In genomic region chr16:55822741-55823397, GRCm38 (mm10) we compare ENCODE assay signal across 8 mouse cellular contexts. TPM values are rescaled to one million over a fixed set of nuclear protein-coding genes. Genes with fewer than 3 reads are reported as not detected.
DNase-seq lines count a peak whose midpoint lies in the region; ATAC-seq lines count a peak whose summit lies in the region.

No protein-coding gene starts in this region.

- peak overlapping the region; percentile 34 for H3K27ac ChIP-seq in brown adipose tissue, adult 24 weeks (replicated peaks; ENCODE audit: low read depth, low read length)
- no peak overlapping the region for H3K27ac ChIP-seq in hindbrain, embryonic 13.5 days
- H3K27ac ChIP-seq in midbrain, embryonic 13.5 days: no peak overlapping the region

- WGBS in hindbrain, embryonic 13.5 days: 44% methylated on average over 18 of the region's 18 CpGs
- WGBS in midbrain, embryonic 13.5 days: 42% methylated on average over 18 of the region's 18 CpGs

- no peak for ATAC-seq in hindbrain, embryonic 13.5 days (ENCODE audit: low FRiP score)
- no peak for ATAC-seq in midbrain, embryonic 13.5 days

- peak; percentile 19 for DNase-seq in kidney, adult 9 months
- DNase-seq in kidney, postnatal 4 days: no peak
- DNase-seq in right cerebral cortex, adult 18-20 months: no peak
- DNase-seq in left cerebral cortex, postnatal 36 days (ENCODE audit: low spot score in 2 of 2): no peak
- DNase-seq in gastrocnemius, postnatal 10 days: no peak

- peaks cover 4% of the 10 kb centered on the region for H3K36me3 ChIP-seq in hindbrain, embryonic 13.5 days
- peaks cover 3% of the 10 kb centered on the region; the same call in 1 of the 2 replicates for H3K36me3 ChIP-seq in midbrain, embryonic 13.5 days

- H3K9me3 ChIP-seq in hindbrain, embryonic 13.5 days: no peaks in the 10 kb centered on the region
- H3K9me3 ChIP-seq in midbrain, embryonic 13.5 days: no peaks in the 10 kb centered on the region

- H3K4me3 ChIP-seq in brown adipose tissue, adult 24 weeks (ENCODE audit: insufficient read depth, low read depth, low read length): peak overlapping the region; percentile 97
- H3K4me3 ChIP-seq in hindbrain, embryonic 13.5 days: peak overlapping the region; percentile 79
- H3K4me3 ChIP-seq in midbrain, embryonic 13.5 days (replicated peaks): peak overlapping the region; percentile 82

- intact Hi-C loops in left cerebral cortex, postnatal 36 days (cut with DNase I): loop anchor here (1.0 kb wide), 1 partner anchor 15 kb away; the partner anchor contains the start of gene Nfkbiz

- peak overlapping the region; percentile 92 for H3K4me2 ChIP-seq in hindbrain, embryonic 13.5 days
- H3K4me2 ChIP-seq in midbrain, embryonic 13.5 days (replicated peaks): peak overlapping the region; percentile 97

- peaks cover 2% of the 10 kb centered on the region; the same call in 1 of the 2 replicates for H3K4me1 ChIP-seq in brown adipose tissue, adult 24 weeks (ENCODE audit: control insufficient read depth, insufficient read depth, insufficient read length, low read length)
- H3K4me1 ChIP-seq in hindbrain, embryonic 13.5 days (replicated peaks): peaks cover 23% of the 10 kb centered on the region
- peaks cover 28% of the 10 kb centered on the region for H3K4me1 ChIP-seq in midbrain, embryonic 13.5 days (replicated peaks)

- H3K9ac ChIP-seq in hindbrain, embryonic 13.5 days: no peak overlapping the region
- no peak overlapping the region for H3K9ac ChIP-seq in midbrain, embryonic 13.5 days (replicated peaks)

- H3K27me3 ChIP-seq in hindbrain, embryonic 13.5 days: peaks cover 19% of the 10 kb centered on the region
- peaks cover 27% of the 10 kb centered on the region for H3K27me3 ChIP-seq in midbrain, embryonic 13.5 days

RNA-seq across cellular contexts. Expression of gene Nfkbiz, which starts 15.8 kb away (rescaled TPM):
- 4.2 and 6.9 TPM in 2 replicates for polyA plus RNA-seq in brown adipose tissue, adult 24 weeks (2012; ENCODE audit: insufficient read depth, insufficient read length, missing spikeins)
- 1.6 and 3.1 TPM in 2 replicates for polyA plus RNA-seq in hindbrain, embryonic 13.5 days (2015; fragmentation: Nextera tagmentation; extraction: Ambion mirVana)
- 0.89 and 0.98 TPM in 2 replicates for polyA plus RNA-seq in midbrain, embryonic 13.5 days (2015; fragmentation: Nextera tagmentation; extraction: Ambion mirVana)
- 1 to 10 TPM; 2.9 to 3.8 TPM for total RNA-seq in left cerebral cortex, postnatal 36 days (2021)
- 1 to 10 TPM; 1.8 to 2.8 TPM for total RNA-seq in gastrocnemius, postnatal 10 days (2021)
